Mouse (Mus musculus) c-Kit-positive CD71-negative TER-119-negative erythroid progenitor cells, embryonic 14.5 days (primary cell): ENCODE results near the gene 9930021J03Rik.
A peak's percentile ranks its signal among the peaks of the same experiment; 100 is the strongest.

ENCODE experiments used
- DNase-seq: peaks from one replicate; pipeline ENCODE4 v3.0.0-alpha.2; 2013; ENCODE audit warnings: low read depth

The 9930021J03Rik gene

DNA sequence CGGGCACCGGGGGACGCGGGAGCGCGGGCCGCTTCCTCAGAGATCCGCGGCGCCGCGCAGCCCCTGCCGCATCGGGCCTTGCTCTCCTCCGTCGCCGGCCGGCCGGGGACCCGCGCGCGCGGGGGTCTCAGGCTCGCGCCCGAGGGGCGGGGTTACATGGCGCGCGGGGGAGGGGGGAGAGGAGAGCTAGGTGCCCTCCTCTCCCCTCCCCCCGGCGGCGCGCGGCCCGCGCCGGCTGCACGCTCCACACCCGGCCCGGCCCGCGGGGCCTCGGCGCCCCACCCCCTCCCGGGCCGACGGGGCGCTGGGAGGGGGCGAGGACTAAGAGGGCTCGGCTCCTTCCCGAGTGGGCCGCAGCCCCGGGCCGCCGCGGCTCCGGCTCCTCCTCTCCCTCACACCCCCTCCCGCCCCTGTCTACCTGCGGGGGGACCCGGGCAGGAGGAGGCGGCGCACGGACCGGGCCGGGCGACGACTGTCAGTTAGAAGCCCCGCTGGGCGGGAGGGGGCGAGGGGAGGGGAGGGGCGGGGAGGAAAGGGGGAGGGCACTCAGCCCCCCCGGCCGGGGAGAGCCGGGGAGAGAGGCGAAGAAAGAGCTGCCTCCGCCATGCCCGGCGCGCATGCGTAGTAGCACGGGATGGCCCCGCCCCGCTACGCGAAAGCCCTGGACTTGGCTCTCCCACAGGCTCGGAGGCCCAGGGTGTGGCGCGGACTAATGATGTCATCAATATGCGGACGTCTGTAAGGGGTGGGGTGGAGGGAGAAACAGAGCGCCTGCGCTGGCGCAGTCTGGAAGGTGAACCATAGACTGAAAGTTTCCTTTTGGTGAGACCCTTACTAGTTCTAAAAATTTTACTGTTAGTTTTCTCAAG lies at the start of gene 9930021J03Rik:
Gene 9930021J03Rik (minus strand): TSS at position 73 of the 869 bp plus-strand sequence.
- DNase-seq: peak; percentile 98

DNA sequence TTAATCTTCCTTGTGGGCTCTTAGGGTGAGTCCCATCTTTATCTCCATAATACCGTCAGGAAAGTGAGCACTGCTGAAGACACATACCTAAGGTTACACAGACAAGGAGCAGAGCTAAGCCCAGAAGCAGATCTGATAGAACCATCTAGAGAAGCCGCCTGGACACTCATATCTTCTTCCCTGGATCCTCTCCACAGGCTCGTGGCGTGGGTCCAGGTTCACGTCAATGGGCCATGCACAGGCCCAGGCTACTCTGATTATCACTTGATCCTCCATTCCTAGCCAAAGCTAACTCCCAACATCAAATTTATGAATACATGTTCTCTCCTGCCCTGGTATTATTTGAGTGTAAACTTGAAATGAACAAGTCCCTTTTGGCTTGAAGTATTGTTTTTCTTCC lies 47.9 kb upstream of the 9930021J03Rik start:
- DNase-seq: no peak

DNA sequence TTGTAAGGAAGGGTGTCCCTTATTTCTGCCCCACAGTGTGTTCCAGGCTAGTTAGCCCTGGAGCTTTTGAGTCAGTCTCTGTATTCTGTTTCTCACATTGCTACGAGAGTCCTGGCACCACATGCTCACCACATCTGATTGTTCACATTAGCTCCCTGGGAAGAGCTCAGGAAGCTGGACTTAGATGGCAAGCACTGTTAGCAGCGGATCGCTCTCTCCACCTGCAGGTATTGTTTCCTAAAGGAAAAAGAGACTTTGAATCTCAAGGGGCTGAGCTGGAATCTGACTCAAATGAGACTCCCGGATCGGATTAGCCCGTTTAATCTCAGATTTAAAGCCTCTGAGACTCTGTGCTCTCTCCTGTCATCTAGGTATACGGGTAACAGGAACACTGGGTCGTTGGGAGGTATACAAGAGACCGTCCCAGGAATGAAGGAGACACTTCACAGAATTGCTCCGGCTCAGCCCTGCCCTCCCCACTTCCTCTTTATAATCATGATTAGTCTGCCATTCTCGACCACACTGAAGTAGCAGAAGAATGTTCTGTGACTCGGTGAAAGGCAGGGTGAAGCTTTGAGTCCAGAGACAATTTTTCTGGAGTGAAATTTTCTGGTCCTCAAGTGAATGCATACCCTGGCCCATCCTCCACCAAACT lies 45.4 kb upstream of the 9930021J03Rik start:
- DNase-seq: no peak

DNA sequence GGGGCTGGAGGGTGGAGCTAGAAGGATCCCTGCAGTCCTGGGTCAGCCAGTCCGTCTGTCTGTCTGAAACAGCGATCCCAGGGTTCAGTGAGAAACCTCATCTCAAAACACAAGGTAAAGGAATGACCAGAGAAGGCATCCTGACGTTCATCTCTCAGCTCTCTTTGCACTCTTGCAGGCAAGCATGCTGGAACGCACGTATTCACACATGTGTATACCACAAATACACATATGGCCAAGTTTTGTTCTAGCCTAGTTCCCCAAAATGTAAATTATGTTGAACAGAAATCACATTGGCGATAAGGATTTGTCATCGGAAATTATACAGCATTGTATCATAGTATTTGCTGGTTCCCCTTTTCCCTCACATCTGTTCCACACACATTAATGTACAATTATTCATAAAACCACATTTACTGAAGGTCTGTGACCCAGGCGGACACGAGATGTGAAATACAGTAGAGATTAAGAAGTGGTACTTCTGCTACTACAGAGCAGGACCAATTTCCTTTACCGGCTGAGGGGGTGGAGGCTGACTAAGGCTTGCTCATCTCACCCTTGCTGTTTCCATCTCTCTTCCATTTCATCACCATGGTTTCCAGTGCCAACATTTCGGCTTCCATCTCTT lies 44.2 kb upstream of the 9930021J03Rik start:
- DNase-seq: no peak

DNA sequence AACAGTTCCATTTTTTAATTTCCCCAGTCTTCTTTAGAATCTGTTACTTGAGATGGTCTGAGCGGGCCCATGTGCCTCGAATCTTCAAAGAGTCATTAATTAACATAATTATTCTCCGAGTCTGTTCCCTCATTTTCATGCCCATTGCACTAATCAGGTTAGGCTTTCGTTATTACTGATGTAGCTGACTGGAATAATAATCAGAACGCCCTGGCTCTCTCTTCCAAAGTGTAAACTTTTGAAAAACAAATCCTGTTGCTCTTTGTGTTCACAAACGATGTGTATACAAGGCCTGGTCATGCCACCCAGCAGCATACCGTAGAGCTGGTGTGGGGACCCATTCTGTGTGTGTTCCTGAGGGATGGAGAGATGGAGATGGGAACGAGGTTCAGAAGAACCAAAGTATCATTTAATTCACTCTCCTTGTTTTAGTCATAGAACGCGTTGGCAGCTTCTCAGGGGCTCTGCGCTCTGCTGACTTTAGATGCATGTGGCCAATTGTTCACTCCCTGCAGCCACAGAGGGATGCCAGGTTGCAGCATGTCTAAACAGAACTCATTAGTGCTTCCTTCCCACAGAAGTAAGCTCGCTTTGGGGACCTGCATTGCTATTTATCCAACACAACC lies 38.4 kb upstream of the 9930021J03Rik start:
- no peak for DNase-seq

DNA sequence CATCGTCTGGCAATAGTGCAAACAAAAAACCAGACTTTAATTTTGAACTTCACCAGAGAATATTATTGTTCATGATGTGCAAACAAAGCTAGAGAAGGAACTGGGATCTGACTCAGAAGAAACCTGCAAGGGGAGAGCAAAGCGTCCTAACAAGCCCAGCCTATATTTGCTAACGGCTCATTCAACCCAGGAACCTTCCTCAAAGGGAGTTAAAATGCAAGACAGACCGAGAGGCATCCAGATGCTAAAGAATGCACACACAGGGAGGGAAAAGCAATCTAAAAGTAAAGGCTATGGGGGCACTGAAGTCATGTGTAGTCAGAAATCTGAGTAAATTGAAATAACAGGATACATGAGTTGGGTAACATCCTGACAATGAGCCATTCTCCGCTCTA lies 37.8 kb upstream of the 9930021J03Rik start:
- no peak for DNase-seq

DNA sequence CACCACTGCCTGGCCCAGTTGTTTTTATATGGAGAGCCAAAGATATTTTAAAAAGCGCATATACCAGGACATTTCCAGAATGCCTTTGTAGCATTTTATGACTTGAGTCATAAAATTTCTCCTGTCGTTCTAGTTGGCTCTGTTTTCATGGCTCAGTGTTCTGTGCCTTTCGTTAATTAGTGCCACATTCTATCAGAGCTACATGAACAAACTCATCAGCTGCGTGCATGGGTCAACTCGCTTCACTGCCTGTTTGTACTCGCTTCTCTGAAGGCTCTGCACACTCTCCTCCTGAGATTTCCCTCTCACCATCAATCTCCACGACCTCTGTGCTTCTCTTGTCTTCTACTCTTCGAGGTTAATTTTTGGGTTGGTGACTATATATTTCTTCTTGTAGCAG lies 37.2 kb upstream of the 9930021J03Rik start:
- no peak for DNase-seq

GRCm38 (mm10) chr19:29840642-29841041 lies 34.9 kb upstream of the 9930021J03Rik start:
- DNase-seq: no peak

GRCm38 (mm10) chr19:29838636-29839135 lies 32.9 kb upstream of the 9930021J03Rik start:
- no peak for DNase-seq

DNA sequence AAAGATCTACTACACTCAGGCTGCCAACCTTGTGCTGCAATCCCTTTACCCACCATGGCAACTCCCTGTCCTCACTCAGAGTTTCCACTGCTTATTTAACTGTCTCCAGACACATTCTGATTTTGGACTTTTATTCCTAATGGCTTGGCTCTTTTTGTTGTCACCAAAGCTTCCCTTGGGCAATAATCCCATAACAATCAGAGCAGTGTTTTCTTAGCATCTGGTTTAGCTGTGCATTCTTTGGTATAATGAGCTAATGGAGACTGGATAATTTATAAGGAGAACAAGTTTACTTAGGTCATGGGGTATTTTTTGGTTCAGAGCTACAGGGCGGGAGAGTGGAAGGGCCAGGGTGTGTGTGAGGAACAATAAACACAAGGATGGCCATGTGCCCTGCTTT lies 32.4 kb upstream of the 9930021J03Rik start:
- DNase-seq: no peak

- no peak for DNase-seq
These were observed 29.7 kb upstream of the 9930021J03Rik start for GRCm38 (mm10) chr19:29835364-29836034.

- DNase-seq: no peak
These were observed 25.1 kb upstream of the 9930021J03Rik start for GRCm38 (mm10) chr19:29830911-29831310.

DNA sequence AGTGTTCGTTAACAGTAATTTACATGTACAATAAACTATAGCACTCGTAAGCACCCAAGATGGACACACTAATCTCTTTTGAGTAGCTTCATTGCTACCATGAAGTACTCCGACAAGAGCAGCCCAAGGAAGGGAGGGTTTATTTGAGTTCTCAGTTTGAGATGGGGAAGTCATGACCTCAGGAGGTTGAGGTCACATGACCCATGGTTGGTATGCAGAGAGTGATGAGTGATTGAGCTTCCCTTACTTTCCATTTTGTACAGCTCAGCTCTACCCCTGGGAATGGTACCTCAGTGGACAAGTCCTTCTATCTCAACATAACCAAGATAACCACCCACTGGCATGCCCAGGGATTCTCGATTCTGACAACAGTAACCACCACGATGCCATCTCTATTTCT lies 22.8 kb upstream of the 9930021J03Rik start:
- DNase-seq: no peak

GRCm38 (mm10) chr19:29826686-29827085 lies 20.9 kb upstream of the 9930021J03Rik start:
- DNase-seq: no peak

GRCm38 (mm10) chr19:29825003-29825402 lies 19.2 kb upstream of the 9930021J03Rik start:
- no peak for DNase-seq

GRCm38 (mm10) chr19:29824034-29824700 lies 18.4 kb upstream of the 9930021J03Rik start:
- DNase-seq: peak; percentile 53

- DNase-seq: no peak
These were observed 17.7 kb upstream of the 9930021J03Rik start for GRCm38 (mm10) chr19:29823456-29824010.

DNA sequence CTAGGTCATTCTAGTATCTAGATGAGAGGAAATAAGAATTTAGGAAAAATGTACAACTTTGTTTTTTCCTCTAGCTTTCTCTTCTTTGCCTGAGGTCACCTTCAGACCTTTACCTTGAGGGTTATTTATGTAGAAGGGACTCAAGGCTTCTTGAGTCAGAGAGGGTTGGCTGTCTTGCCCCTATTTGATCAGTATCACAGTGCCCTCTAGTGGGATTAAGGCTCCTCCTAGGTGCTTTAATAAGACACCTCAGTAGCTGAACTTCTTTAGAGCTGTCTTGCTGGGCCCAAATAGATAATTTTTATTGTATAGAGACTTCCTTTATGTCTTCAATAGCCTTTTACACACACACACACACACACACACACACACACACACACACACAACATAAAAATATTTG lies 15.2 kb upstream of the 9930021J03Rik start:
- peak; percentile 67 for DNase-seq

GRCm38 (mm10) chr19:29812581-29813460 lies 7.0 kb upstream of the 9930021J03Rik start, which contains the start of gene Ranbp6:
Gene Ranbp6 (minus strand): TSS chr19:29812974.
- DNase-seq: peak; percentile 74

DNA sequence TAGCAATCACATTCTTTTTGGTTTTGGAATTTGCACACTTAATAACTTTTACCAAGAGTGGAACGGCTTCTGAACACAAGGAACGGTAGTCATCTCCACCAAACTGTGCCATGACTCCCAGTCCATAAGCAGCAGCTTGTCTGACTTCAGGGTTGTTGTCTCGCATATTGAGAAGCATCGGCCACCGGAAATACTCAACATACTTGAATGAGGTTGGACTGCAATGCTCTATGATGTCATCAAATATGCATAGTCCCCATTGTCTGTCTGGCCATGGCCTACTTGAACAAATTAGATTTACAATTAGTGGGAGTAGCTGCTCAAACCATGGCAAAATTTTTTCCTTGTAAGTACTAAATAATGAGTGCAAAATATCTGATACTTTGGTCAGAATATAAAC lies 4.2 kb upstream of the 9930021J03Rik start:
- no peak for DNase-seq
